Mouse (Mus musculus): ENCODE results near the gene Hdhd5. TPM values are rescaled to one million over a fixed set of nuclear protein-coding genes. Genes with fewer than 3 reads are reported as not detected.

Gene Hdhd5
- total RNA-seq, 2 experiments from 2014 or later: 17.7 to 22.2 TPM

DNA sequence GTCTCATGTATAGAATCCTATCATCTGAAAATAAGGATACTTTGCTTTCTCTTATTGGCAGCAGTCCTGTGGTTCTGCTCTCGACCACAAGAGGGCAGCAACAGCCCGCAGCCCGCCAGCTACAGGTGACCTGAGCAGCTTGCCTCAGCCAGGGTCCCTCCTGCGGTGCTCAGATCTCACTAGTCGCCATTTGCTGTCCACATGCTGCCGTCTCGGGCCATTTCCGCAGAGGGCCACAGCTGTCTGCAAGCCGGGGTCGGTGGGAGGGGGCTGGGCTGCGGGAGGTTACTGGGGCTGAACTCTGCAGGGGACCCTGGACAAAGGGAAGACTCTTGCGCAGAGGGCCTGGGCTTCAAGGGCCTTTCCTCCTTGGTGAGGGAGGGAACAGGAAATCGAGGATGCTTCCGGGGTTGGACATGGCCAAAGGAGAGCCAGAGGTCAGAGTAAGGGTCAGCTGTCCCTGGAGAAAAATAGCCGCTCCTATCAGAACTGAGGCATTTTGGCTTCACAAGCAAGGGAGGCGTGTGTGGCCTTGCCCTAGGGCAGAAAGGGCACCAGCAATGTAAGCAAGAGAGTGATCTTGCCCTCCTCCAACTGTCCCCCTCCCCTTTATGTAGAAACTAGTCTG, 8.1 kb upstream of the Hdhd5 start:
- DNase-seq: peak; percentile 79 to 81
- intact Hi-C loops (cut with DNase I): loop anchor here (1.0 to 2.0 kb wide), 4 partner anchors 54 to 197 kb away; no protein-coding TSS in a partner anchor

- no peak for DNase-seq
- intact Hi-C loops (cut with DNase I): no loop called here
Observed at GRCm38 (mm10) chr6:120536337-120536736, 5.2 kb upstream of the Hdhd5 start.

DNA sequence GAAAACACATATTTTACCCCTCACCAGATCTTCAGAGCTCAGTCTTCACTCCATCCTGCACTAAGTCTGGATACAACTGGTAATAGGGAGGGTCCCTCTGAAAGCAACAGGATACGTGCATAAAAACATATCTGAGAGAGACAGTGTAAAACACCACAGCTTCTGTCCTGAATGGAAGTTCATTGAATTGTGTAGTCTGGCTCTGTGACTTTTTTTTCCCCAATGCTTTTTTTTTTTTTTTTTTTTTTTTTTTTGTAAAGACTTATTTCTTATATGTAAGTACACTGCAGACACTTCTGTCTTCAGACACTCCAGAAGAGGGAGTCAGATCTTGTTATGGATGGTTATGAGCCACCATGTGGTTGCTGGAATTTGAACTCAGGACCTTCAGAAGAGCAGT, 1.5 kb upstream of the Hdhd5 start:
- no peak for DNase-seq
- intact Hi-C loops (cut with DNase I): loop anchor here (5.0 kb wide), 1 partner anchor 295 kb away; no protein-coding TSS in a partner anchor

DNA sequence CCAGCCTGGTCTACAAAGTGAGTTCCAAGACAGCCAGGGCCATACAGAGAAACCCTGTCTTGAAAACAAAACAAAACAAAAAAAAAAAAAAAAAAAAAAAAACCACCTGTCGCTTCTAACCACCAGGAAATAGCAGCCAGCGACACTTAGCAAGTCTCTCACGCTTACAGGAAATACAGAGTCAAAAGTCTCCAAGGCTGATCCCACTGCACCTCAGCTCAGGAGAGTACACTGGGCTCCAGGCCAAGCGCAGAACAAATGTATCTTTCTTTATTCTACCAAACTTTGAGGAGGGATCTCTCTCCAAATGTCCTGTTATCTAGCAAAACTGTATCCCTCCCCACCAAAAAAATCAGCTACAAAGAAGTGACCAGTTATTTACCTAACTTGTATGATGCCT, 2.0 kb downstream of the Hdhd5 start:
- intact Hi-C loops (cut with DNase I): no loop called here
- DNase-seq: no peak

GRCm38 (mm10) chr6:120524796-120525195, 6.3 kb downstream of the Hdhd5 start:
- intact Hi-C loops (cut with DNase I): no loop called here

DNA sequence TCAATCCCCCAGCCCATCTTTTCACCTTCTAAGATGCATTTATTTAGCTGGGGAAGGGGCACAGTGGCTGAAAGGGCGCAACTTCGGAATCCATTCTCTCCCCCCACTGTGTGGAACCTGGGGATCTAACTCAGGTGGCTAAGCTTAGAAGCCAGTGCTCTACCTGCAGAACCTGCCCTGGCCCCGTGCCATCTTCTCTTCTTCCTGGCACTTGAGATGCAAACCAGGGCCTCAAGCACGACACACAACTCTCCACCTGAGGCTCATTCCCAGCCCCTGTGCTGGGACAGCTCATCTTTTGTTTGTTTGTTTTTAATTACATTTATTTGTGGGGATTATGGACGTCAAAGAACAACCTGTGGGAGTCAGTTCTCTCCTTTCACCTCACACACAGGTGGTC, 11.5 kb downstream of the Hdhd5 start:
- intact Hi-C loops (cut with DNase I): no loop called here
- no peak for DNase-seq

More at GRCm38 (mm10) chr6:120524796-120525195, 6.3 kb downstream of the Hdhd5 start:
- no peak for DNase-seq

- intact Hi-C loops (cut with DNase I): no loop called here
- no peak for DNase-seq
Observed at GRCm38 (mm10) chr6:120517311-120517710, 13.8 kb downstream of the Hdhd5 start.

GRCm38 (mm10) chr6:120516879-120517278, 14.2 kb downstream of the Hdhd5 start:
- DNase-seq: no peak
- intact Hi-C loops (cut with DNase I): no loop called here

DNA sequence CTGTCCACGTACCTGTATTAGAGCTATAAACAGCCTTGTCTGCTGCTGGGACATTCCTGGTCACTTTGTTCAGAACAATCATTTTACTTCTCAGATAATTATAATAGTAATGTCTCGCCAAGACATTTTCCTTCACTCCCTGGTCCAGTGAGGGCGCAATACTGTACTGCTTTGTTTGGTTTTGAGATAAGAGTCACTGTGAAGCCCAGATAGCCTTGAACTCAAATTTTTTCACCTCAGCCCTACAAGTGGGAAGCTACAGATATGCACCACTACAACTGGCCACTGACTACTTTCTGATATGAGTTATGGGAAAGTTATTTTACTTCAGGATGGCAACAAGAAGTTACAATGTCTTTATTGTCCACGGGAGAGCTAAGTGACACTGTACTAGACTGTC, 14.7 kb downstream of the Hdhd5 start:
- no peak for DNase-seq
- intact Hi-C loops (cut with DNase I): no loop called here

DNA sequence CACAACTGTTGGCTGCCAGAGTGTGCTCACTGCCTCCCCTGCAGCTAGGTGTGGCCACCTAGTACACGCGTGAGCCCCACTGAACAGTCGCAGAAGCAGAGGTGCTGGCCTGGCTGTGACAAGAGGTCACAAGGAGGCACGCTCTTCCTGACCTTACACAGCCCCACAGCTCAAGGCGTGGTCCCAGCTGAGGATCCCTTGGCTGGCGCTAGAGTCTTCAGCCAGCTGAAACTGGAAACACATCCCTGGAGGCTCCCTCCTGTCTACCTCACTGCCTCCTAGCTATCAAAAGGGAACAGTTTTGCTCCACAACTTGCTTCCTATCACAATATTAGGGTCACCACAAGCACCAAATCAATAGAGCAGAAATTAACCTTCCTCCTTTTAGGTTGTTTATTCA, 19.9 kb downstream of the Hdhd5 start:
- DNase-seq: no peak
- intact Hi-C loops (cut with DNase I): no loop called here

DNA sequence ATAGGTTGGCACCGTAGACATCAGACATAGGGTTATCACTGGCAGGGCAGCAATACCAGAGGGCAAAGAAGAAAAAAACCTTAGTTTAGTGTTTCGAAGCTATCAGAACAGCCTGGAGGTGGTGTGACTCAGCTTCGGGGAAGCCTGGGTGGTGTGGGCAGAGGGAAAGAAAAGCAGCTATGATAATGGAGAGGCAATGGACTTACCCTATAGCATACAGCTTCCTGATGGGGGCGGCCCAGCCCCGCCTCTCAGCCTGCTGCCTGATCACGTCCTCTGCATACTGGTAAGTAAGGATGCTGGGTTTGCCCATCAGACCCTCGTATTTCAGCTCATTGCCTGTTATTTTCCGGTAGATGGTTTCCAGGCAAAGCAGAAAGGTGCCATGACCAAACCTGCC, 20.7 kb downstream of the Hdhd5 start:
- no peak for DNase-seq
- intact Hi-C loops (cut with DNase I): no loop called here

GRCm38 (mm10) chr6:120509975-120510374, 21.1 kb downstream of the Hdhd5 start:
- intact Hi-C loops (cut with DNase I): no loop called here
- no peak for DNase-seq

DNA sequence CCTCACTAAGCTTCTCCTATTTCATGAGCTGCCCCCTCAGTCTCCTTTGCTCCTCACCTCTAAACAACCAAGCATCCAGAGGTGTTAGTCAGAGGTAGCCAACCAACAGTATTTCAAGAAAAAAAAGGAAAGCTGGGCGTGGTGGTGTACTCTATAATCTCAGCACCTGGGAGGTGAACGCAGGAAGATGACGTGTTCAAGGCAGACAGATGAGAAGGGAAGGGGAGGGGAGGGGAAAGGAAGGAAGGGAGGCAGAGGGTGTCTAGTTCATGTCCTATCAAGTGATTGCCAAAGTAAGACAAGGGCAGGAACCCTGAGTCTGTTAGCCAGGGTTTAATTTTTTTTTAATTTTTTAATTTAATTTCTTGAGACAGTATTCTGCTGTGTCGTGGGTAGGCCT, 22.5 kb downstream of the Hdhd5 start:
- no peak for DNase-seq
- intact Hi-C loops (cut with DNase I): no loop called here

DNA sequence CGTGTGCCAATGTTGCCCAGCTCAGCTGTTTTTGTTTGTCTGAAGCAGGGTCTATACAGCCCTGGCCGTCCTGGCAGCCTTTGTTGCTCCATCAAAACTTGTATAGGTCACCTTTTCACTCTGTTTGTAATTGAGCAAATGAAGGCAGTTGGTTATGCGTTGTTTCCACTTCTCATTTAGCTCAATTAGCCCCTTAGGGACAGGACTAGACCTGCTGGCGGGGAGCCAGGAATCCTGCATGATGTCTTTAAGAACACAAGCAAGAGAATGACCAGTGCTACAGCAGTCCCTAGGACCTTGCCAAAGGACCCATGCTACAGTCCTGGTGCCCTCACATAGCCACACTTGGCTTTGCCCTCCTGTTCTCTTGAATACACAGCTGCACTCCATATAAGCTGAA, 25.6 kb downstream of the Hdhd5 start:
- DNase-seq: no peak
- intact Hi-C loops (cut with DNase I): no loop called here

DNA sequence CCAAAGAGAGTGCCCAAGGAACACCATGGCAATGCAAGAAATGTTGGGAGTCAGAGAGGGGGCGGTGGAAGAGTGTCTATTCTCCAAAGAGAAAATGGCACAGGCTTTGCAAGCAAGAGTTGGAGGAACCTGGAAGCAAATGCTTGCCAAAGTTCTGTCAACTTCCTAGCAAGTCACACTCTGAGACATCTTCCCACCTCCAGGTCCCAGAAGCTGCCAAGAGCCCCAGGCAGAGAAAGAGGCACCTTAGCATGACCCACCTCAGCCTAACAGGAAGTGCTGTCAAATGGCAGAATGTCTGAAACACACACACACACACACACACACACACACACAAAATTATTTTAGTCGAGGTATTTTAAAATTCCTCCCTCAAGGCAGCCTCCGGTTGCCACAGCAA, 27.1 kb downstream of the Hdhd5 start:
- intact Hi-C loops (cut with DNase I): no loop called here

GRCm38 (mm10) chr6:120496544-120496943, 34.6 kb downstream of the Hdhd5 start:
- DNase-seq: no peak
- intact Hi-C loops (cut with DNase I): no loop called here

More for the DNA sequence above, 27.1 kb downstream of the Hdhd5 start:
- DNase-seq: no peak

DNA sequence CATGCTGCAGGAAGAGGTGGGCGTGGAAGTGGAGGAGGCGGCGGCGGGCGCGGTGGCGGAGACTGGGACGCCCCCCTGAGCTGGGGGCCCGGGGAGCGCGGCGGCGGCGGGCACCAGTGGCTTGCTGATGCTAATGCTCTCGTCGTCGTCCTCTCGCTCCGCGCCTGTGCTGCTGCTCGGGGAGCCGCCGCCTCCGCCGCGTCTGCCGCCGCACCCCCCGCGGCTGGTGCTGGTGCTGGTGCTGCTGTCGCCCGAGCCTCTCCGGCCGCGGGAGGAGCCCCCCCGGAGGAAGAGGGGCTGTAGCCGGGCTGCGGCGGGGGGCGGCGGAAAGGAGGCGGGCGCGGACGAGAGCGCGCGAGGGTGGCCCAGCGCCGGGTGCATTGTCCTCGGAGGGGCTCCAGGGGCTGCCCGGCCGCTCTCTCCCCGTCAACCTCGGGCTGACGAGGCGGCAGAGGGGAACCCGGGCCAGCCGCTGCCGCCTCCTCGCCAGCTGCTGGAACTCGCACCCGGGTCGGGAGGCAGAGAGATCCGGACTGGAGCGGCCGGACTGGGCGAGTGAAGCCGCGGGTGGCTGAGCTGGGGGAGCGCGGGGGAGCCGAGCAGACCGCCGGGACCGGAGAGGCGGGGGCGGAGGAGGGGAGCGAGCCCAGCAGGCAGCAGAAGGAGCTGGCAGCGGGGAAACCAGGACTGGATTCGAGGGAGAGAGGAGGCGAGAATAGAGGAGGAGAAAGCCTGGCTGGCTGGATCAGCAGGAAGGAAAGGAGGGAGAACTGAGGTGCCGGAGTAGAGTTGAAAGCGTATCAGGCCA, 37.5 kb downstream of the Hdhd5 start, which contains the start of gene Tmem121b:
TSS of gene Tmem121b (minus strand) at position 434 of the 808 bp plus-strand sequence.
- intact Hi-C loops (cut with DNase I): no loop called here
- DNase-seq: peak; percentile 16 to 34

DNA sequence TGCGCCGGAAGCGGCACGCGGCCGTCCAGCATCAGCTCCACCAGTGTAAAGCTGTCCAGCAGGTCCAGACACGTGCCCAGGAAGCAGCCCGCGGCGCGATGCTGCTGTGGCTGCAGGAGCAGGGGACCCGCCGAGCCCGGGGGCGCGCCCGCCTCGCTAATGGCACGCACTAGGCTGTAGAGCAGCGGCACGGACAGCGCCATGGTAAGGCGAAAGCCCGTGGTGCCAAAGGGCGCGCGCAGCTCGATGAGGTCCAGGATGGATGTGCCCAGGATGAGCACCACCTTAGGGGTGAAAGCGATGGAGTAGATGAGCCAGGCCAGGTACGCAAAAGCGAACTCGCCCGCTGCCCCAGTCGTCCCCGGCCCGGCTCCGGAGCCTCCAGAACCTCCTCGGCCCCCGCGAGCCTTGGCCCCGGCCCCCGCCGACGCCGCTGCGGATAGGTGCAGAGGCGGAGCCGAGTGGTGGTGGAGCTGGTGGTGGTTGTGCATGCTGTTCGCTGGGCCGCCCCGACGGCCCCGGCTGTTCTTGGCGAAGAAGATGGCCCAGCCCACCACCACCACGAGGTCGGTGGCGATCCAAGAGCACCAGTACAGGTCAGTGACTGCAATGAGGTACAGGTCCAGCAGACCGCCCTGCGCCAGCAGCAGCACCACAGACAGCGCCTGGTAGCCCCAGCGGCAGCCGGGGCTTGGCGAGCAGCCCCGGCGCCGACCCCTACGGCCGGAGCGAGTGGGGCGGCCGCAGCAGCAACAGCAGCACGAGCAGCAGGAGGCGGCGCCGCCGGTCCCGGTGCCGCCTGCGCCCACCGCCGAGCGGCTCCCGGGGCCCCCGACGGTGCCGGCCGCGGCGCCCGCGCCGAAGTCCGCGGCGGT, 38.4 kb downstream of the Hdhd5 start:
- intact Hi-C loops (cut with DNase I): no loop called here
- no peak for DNase-seq

DNA sequence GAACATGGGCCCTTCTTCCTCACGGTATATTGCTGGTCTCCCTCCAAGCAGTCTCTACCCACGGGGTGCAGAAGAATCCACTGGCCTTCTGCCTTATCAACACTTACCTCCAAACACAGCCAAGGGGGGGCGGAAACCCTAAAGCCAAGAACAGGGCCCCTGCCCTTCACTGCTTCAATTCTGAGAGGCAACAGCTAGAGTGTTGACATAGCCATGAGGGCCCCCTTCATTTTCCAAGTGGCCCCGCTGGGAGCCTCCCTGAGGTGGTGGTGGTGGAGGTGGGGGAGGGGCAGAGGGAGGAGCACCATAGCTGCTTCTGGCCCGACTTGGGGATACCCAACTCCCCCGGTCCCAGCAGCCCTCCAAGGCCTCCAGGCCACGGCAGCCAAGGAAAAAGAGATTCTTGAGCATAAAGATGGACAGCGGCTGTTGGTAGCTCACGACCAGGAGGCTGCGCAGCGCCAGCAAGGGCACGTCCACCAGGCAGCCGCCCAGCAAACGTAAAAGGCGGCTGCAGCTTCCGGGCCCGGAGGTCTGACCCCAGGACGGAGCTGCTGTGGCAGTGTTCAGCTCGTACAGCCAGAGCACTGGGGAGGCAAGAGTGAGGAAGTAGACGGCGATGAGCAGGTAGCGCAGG, 39.1 kb downstream of the Hdhd5 start:
- intact Hi-C loops (cut with DNase I): no loop called here
- no peak for DNase-seq

DNA sequence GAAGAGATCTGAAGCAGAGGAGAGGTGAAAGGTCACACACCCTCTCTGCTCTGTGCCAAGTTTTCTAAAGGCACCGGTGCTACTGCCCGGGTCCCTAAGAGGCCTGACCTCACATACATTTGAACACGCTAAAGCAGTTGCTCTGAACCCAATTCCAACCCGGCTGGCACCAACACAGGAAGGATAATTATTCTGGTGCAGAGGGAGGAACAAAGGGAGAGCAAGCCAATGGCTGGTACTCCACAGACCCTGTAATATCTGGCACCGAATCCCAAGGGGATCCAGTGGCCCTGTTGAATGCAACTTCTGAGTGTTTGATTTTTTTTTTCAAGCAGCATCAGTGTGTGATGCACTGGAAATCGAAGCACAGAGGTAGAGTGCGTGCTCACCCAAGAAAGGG, 40.1 kb downstream of the Hdhd5 start:
- intact Hi-C loops (cut with DNase I): no loop called here
- no peak for DNase-seq

DNA sequence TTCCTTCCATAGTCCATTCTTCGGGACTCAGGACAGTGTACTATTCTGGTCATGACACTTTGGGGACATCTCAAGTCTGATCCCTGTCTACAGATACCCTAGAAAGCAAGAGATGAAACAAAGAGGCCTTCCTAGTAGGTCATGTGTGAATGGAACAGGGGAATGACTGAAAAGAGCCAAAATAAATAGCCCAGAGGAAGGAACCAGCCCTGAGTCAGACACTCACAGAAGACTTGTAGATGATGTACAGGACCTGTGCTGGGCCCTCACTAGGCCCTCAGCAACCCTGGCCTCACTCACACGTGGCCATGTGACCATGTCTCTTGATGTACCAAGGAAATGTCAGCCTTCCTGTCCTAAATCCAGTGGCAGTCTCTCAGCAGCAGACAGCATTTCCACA, 41.7 kb downstream of the Hdhd5 start:
- intact Hi-C loops (cut with DNase I): no loop called here
- DNase-seq: no peak

Data from heart, postnatal 36 days (tissue).